Mouse (Mus musculus) right cerebral cortex, postnatal 25 days (tissue): ENCODE measurements at regions not wholly inside any gene's neighbourhood (a gene's known extent, or its start where the extent isn't known, plus 50 kb on each side); places are given as distances from the start of the nearest gene placed in this dataset.

Experiments
- DNase-seq: peaks from one replicate; pipeline ENCODE4 v3.0.0; 2022

GRCm38 (mm10) chr13:28635230-28635950, 318.1 kb downstream of the Sox4 start:
- no peak for DNase-seq

DNA sequence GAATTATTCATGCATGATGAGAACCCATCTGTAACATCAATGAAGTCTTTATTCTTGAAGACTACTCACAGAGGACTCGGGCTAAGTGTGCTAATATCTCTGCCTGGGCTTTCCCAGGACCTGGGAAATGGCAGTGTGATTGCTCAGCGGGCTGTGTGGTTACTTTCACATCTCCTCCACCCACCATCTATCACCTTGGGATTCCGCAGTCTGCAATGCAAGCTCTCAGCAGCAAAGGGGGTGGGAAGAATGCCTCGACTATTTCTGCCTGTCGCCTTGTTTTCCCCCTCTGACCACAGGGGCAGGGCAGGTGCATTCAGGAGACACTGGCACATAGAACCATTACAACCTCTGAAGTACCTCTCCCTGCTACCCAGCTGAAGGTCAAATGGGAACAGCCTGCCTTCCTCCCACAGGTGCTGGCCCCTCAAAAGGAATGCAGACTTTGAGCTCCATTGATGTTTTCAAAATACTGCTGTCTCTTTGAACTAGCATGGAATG, 319.9 kb downstream of the Sox4 start:
- no peak for DNase-seq

DNA sequence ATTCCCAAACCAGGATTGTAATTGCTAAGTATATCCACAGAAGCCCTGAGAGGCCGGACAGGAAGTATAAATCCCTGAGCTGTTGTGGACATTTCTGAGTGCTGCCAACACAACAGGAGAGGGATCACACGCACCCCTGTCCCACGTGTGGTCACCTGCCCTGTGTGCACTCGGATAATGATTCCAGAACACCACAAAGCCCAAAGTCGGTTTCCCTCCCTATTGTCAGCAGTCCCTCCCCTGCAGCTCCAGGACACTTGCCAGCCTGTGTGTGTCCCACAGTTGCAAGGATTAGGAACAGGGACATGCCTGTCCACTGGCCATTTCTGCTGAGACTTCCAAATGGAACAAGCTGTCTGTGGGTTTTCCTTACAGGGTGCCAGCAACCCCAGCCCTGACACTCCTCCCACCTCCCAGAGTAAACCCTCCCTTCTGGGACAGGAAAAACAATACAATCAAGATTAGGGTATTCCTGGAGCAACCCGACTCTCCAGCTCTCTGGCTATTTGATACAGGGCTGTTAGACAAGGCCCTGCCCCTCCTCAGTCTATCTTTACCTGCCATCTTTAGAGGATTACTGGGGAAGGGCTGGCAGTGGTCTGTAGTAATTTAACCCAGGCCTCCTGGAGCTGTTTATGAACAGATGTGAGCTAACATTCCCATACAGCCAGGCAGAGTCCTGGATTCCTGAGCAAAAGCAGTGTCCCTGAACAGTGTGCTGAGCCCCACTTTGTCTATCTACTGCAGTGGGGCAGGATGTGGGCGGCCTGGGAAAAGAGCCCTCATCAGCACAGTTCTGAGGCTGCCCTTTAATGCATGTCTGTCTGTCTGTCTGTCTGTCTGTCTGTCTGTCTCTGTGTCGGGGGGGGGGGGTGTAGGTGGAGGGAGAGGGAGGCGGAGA, 323.8 kb downstream of the Sox4 start:
- no peak for DNase-seq

DNA sequence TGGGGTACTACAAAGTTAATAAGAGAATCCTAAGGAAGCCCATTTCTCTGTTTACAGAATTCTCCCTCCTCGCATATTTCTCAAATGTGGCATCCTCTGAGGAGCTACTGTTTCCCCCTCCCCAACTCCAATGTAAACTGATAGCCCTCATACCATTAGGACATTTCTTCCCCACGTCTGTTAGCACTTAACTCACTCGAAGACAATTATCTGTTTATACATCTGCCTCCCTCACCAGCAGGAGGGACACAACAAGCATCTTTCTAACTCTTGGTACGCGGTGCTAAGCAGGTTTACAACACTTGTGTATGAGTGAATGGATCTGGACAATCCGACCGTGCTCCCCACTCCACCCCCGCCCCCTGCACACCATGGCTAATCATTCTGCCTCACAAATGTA, 324.8 kb downstream of the Sox4 start:
- DNase-seq: no peak

DNA sequence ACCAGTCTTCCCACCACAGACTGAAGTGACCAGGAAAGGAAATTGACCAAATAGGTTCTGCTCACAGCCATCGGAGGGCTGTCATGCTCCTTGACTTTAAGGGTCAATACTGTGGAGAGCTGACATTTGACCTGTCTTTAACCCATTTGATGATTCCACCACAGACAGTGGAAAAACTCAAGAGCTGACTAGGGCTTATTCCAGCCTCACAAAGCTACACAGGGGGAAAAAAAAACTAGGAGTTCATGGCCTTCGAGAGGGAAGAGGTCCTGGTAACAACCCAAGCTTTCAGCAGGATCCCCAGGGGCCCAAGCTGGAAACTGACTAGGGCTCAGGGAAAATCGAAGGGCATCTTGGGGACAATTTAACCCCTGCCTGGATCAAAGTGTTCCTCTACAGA, 334.6 kb downstream of the Sox4 start:
- DNase-seq: no peak

DNA sequence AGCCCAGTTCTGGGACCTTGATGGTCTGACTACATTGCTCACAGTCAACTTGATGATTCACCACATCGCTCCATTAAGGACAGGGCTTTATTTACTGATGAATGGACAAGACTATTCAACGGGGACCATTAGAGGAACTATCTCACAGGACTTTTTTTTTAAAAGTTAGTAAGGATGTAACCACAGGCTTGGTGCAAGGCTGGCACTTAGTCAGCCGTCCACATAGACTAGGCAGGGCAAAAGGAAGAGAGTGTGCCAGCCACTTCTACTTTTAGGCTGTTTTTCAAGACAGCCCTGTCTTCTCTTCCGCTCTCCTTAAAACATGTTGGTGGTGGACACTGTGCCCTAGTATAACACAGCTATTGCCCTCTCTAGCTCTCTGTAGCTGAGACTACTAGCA, 336.0 kb downstream of the Sox4 start:
- no peak for DNase-seq

DNA sequence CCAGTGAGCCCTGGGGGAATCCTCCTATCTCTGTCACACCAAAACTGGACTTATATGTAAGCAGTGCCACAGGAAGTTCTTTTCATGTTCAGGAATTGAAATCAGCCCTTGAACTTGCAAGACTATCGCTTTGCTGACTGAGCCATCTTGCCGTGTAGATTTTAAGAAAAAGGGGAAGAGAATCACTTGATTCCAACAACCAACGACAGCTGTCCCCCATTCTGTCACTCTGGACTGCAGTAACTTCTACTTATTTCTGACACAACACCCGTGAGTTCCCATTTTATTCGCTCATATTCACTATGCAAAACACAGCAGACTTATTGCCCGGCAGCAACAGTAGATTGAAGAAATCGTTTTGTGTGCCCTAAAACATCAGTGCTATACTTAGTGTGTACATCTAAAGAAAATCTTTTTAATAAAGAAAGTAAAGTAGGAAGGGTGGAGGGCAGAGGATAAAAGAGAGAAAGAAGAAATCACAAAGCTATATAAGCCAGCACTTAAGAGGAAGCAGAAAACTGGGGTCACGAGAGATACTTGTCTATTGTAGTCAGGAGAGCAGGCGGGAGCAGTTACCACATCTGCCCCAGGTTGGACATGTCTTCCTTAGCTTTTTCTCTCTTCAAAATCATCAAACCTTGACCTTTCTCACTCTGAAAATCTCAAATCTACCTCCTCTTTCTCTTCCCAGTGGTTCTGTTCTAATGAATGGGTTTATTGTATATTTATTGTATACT, 336.7 kb downstream of the Sox4 start:
- no peak for DNase-seq

- no peak for DNase-seq
Observed at GRCm38 (mm10) chr13:28607551-28608114, 345.9 kb downstream of the Sox4 start.

DNA sequence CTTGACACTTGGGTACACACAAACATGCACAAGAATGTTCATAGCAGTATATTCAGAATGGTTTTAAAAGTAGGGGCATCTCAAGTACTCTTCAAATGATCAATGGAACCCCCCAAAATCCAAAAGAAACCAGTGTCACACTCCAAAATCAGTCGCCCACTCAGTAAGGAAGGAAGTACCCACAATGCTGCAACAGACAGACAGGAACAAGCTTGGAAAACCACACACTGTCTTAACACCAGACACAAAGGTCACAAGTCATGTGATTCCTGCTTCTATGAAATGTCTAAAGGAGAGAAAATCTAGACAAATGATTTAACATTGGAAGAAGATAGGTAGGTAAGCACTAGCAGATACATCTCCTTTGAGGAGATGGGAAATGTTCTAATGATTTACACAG, 346.9 kb downstream of the Sox4 start:
- DNase-seq: no peak

DNA sequence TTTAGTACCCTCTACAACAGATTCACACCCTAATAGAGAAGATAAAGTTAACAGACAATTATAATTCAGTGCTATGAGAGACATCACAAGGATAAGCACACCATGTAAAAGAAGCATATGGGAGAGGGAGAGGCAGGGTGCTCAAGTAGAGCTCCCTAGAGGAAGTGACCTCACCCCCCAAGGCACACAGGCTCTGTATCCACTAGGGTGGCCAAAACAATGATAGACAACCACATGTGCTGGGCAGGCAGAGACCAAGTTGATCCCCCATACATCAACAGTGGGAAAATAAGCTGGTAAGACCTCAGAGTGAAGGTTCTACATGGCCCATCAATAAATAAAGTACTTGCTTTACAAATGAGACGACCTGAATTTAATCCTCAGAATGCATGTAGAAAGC, 347.7 kb downstream of the Sox4 start:
- DNase-seq: no peak

- DNase-seq: no peak
Observed at GRCm38 (mm10) chr13:28604016-28604415, 346.7 kb downstream of the Gm11361 start.

GRCm38 (mm10) chr13:28600792-28601191, 343.5 kb downstream of the Gm11361 start:
- DNase-seq: no peak

DNA sequence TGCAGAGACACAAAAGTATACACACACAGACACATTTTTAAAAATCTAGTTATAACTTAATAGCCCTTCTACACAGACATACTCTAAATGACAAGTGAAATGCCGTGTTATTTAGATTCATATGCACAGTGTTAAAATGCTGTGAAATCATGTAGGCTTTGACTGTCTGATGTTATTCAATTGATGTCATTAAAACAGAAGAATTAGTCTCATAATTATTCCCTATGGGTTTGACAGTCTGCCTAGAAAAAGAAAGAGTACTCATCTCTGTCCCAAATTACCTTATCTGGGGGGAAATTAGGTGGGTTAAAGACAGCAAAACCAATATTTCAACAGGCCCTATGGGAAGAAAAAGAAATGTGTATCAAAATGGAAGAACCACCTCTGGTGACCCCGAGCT, 339.0 kb downstream of the Gm11361 start:
- DNase-seq: no peak

DNA sequence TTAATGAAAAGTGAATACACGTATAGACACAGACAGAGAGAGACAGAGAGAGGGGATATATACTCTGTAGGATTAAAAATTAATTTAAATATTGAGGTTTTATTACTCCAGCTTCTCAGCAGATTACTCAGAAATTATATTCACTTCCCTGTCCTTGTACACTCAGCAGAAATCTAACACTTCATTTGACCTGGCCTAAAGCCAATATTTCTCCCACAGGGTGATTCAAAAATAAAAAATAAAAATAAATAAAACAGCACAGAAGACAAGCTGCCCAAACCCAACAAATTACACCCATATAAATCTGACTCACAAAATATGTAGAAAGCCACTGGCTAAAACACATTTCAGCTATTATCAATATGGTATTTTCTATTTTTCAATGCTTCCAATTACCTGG, 334.8 kb downstream of the Gm11361 start:
- no peak for DNase-seq

DNA sequence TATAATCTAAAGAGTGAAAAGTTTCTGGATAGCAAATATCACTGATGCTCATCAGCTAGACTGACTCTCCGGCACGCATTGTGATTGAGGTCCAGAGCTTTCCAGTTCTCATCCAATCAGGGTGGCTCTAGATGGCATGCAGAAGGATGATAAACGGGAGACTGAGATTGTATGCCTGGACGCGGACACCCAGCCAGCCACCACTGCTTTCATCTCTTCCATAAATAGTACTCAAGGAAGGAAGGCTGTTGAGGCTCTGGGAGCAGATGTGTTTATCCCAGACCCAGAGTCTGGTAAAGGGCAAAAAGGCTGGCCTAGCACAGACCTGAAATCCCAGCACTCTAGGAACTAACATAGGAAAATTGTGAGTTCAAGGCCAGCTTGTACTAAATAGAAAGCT, 330.6 kb downstream of the Gm11361 start:
- DNase-seq: no peak

DNA sequence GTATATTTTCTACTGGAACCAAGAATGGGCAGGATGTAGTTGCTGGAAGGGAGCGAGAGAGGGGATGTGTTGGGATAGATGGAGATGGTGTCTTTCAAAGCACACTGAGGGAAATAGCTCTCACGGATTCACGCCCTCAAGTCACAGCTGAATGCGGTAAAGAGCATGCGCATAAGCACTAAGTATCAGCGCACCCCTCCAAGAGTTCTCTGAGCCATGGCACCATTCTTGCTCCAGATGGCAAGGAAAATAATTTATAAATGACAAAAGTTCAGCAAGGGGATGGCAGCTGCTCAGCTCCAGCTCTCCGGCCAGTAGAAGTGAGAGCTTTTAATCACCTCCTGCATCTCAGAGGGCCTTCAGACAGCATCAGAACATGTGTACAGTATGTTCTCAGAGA, 329.4 kb downstream of the Gm11361 start:
- no peak for DNase-seq

DNA sequence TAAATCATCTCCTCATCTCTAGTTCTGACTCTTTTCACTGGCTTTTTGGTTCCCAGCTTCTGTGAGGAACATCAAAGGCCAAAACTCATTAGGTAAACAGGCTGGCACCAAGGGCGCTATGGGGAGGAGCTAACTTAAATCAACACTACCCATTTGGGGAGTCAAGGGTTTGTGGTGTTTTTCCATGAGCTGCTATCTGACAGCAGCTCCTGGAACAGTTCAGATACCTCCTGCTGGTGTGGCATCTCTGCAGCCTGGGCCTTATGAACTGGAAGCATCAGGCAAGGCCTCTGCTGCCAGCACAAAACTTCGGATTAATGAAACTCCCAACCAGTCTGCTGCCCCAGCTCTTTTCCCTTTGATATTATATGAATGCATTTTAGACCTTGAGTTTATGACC, 328.8 kb downstream of the Gm11361 start:
- DNase-seq: no peak

- no peak for DNase-seq
Observed at GRCm38 (mm10) chr13:28583617-28584016, 326.3 kb downstream of the Gm11361 start.

- no peak for DNase-seq
Observed at GRCm38 (mm10) chr13:28575202-28575851, 318.0 kb downstream of the Gm11361 start.

DNA sequence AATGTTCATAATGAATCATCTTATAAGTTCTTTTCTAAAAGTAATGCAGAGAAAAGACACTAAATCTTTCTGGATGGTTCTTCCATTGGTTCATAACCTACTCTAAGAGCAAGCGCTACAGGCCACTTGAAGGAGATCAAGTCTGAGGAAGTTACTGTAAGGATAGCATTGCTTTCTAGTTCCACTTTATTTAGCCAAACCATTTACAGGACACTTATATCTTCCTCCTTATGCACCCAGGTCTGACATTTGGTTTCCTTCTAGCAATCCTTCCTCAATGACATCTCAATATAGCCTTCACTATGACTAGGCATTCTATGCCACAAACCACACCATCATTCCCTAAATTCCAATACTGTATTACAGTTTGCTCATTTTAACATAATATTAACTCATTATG, 316.0 kb downstream of the Gm11361 start:
- no peak for DNase-seq

DNA sequence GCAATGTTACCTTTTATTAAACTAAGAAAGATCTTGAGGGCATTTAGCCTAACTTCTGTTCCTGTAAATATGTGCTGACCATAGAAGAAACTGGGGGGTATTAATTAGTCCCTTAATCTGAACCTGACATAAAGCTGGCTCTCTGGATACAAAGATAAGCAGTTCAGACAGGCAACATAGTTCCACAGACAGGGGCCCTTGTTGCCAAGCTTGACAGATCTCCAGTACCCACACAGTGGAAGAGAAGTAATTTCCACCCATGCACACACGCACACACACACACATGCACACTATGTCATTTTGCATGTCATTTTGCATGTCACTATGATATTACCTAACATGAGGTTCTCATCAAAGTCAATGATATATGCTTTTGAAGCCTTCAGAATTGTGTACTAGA, 315.1 kb downstream of the Gm11361 start:
- no peak for DNase-seq

DNA sequence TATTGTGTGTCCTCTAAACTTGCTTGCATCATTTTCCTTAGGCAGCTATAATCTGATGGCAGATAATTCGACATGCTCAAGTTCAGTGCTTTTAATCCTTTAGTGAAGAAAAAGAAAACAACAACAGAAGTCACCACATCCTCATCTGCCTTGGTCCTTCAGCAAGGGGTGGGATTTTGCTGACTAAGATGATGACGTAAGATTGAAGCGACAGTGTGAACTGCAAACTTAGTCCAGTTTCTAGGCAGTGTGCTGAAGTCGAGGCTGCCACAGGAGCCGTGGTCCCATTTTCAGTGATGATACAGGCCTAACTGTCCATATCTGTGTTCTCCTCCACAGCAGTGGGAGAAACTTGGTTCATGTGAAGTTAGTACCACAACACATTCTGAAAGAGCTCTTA, 314.4 kb downstream of the Gm11361 start:
- DNase-seq: no peak

- no peak for DNase-seq
Observed at GRCm38 (mm10) chr13:28563585-28563984, 306.3 kb downstream of the Gm11361 start.
